Mouse (Mus musculus) lung, embryonic 15.5 days (tissue): Measurements from ENCODE around the gene Cops8. TPM values are rescaled to one million over a fixed set of nuclear protein-coding genes. Genes with fewer than 3 reads are reported as not detected.

ENCODE experiments used
- ATAC-seq: fragments of 200-750 bp; cut with Nextera tagmentation; 2 replicates; pipeline ENCODE4 v1.8.0; 2017; ENCODE audit warnings: moderate number of reproducible peaks, borderline replicate concordance; ENCODE audit not compliant: low FRiP score, low TSS enrichment; ENCODE audit errors: extremely low read depth
- H3K27ac ChIP-seq: fragments of 300-500 bp; sonication (generic); 2 replicates; pipeline ENCODE4 v1.5.1; 2015; ENCODE audit warnings: moderate library complexity, mild to moderate bottlenecking, inconsistent platforms
- H3K27me3 ChIP-seq: fragments of 300-500 bp; sonication (generic); 2 replicates; pipeline ENCODE4 v1.6.1; 2015; ENCODE audit warnings: inconsistent platforms
- H3K36me3 ChIP-seq: fragments of 300-500 bp; sonication (generic); 2 replicates; pipeline ENCODE4 v1.6.1; 2015; ENCODE audit warnings: inconsistent platforms
- H3K4me1 ChIP-seq: fragments of 300-500 bp; sonication (generic); 2 replicates; pipeline ENCODE4 v1.6.1; 2015; ENCODE audit warnings: inconsistent platforms
- H3K4me2 ChIP-seq: fragments of 300-500 bp; sonication (generic); 2 replicates; pipeline ENCODE4 v1.6.1; 2015; ENCODE audit warnings: inconsistent platforms, mild to moderate bottlenecking, moderate library complexity
- H3K4me3 ChIP-seq: fragments of 300-500 bp; sonication (generic); 2 replicates; pipeline ENCODE4 v1.5.1; 2015; ENCODE audit warnings: mild to moderate bottlenecking, inconsistent platforms
- H3K9ac ChIP-seq: fragments of 300-500 bp; sonication (generic); 2 replicates; pipeline ENCODE4 v1.6.1; 2015; ENCODE audit warnings: inconsistent platforms
- H3K9me3 ChIP-seq: fragments of 300-500 bp; sonication (generic); 2 replicates; pipeline ENCODE4 v1.6.1; 2016; ENCODE audit warnings: inconsistent platforms
- WGBS: fragments of 180-500 bp; shearing (Covaris S2); methylation state at CpG from one replicate; pipeline ENCODE4 v1.1.7; 2015; 5-methylcytosine and 5-hydroxymethylcytosine counted together
- polyA plus RNA-seq: library from polyadenylated mRNA; unstranded; fragments of >200 nt; fragmentation: Nextera tagmentation; extraction: Ambion mirVana; gene quantifications from 2 replicates; pipeline ENCODE4 v1.2.1, GENCODE M21; 2015

Cops8 gene
- polyA plus RNA-seq, 1 experiment from 2014 or later: 160 TPM

DNA sequence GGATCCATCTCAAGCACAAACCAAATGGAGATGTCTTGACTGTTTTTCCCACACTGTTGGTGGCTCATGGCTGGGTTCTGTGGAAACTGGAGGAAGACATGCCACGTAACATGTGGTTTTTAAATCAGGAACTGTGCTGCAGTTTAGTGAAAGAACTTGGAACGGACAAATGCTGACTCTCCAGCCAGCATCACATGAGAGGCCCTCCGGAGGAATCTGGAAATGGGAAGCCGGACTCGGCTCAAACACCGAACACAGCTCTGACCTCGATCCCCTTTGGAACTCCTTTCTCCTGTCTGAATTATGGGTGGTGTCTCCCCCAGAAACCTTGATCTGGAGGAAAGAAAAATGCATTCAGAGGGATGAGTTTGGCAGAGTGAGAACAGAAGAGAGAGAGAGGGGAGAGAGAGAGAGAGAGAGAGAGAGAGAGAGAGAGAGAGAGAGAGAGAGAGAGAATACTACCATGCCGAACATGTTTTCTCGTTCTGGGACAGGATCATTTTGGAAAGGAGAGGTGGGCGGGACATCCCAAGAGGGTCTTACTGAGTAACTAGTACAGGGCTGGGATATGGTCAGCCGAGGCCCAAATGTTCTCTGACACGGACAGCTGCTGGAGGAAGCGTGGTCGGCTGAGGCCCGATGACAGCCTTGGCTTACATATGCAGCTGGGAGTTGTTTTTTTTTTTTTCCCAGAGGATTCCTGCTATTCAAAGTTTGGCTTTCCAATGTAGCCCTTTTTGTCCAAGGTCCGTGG lies 53.9 kb downstream of the Cops8 start:
- no peak; the same call in 1 of the 2 replicates for ATAC-seq
- Histone ChIP-seq H3K9ac (no peak overlapping the region), H3K4me3 (no peak overlapping the region), H3K36me3 (no peaks in the 10 kb centered on the region), H3K27ac (peak overlapping the region; percentile 14; the same call in 1 of the 2 replicates), H3K4me1 (peaks cover 12% of the 10 kb centered on the region), H3K4me2 (no peak overlapping the region), H3K27me3 (no peaks in the 10 kb centered on the region), H3K9me3 (no peaks in the 10 kb centered on the region)
- 67% methylated on average over 16 of the region's 16 CpGs for WGBS

DNA sequence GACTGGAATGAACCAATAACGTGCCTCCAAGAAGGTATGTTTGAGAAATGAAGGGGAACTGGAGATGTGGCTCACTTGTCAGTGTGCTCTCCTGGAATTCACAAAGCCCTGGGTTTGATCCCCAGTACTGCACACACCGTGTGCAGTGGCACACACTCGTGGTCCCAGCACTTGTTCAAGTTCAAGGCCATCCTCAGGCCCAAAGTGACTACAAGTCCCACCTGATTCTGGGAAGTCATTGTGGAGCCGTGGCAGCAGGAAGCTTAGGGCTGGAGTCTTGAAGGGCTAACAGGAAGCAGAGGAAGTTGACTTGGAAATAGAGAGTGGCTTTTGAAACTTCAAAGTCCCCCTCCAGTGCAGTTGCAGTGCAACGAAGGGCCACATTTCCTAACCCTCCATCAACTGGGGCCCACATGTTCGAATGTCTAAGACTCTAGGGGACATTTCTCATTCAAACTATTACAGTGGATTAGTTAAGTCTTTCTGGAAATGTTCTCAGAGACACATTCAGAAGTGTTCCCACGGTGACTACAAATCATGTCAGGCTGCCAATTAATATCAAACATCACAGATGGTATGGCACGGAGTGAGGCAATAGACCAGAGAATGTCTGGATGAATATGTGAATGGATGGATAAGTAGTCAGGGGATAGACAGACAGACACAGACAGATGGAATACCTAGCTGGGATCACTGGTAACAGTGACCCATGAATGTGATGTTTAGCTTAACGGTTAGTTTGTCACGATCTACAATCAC lies 54.7 kb downstream of the Cops8 start:
- no peaks in the 10 kb centered on the region for H3K9me3 ChIP-seq
- peaks cover 8% of the 10 kb centered on the region; the same call in 1 of the 2 replicates for H3K4me1 ChIP-seq
- no peaks in the 10 kb centered on the region for H3K36me3 ChIP-seq
- no peaks in the 10 kb centered on the region for H3K27me3 ChIP-seq
- no peak for ATAC-seq
- no peak overlapping the region for H3K4me2 ChIP-seq
- WGBS: 72% methylated on average over 10 of the region's 10 CpGs
- no peak overlapping the region for H3K4me3 ChIP-seq
- H3K9ac ChIP-seq: no peak overlapping the region
- peak overlapping the region; percentile 14; the same call in 1 of the 2 replicates for H3K27ac ChIP-seq

DNA sequence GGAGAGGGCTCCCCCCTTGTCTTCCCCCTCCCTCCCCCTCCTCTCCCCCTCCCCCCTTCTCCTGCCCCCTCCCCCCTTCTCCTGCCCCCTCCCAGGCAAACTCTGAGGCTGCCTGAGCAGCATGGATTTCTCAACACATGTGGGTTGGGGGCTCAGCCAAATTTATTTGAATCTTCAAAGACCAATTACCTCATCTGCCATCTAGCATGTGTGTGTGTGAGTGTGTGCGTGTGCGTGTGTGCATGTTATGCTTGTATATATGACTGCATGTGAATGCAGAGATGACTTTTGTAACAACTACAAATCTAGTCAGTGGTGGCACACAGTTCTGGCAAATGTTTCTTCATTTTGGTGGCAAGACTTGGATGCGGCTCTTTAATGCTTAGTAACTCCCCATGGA lies 55.8 kb downstream of the Cops8 start:
- Histone ChIP-seq H3K36me3 (no peaks in the 10 kb centered on the region), H3K4me3 (no peak overlapping the region), H3K27me3 (no peaks in the 10 kb centered on the region), H3K4me2 (no peak overlapping the region), H3K27ac (no peak overlapping the region), H3K9ac (no peak overlapping the region), H3K4me1 (peaks cover 8% of the 10 kb centered on the region; the same call in 1 of the 2 replicates), H3K9me3 (no peaks in the 10 kb centered on the region)
- no peak for ATAC-seq
- 81% methylated on average over 3 of the region's 3 CpGs for WGBS

DNA sequence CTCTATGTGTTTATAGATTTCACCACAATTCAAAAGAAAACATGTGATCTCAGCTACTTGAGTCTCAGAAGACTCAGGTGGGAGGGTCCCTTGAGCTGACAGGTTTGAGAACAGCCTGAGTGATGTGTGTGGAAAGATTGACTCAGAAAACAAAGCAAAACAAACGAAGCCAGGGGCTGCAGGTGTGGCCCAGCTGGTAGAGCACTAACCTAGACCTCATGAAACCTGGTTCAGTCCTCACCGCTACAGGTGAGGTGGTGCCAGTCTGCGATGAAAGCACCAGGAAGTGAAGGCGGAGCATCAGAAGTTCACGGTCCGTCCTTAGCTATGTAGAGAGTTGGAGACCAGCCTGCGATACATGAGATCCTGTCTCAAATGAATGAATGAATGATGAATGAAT lies 57.4 kb downstream of the Cops8 start:
- Histone ChIP-seq H3K27ac (no peak overlapping the region), H3K9ac (no peak overlapping the region), H3K9me3 (no peaks in the 10 kb centered on the region), H3K4me3 (no peak overlapping the region), H3K36me3 (no peaks in the 10 kb centered on the region), H3K27me3 (no peaks in the 10 kb centered on the region), H3K4me2 (no peak overlapping the region), H3K4me1 (peaks cover 8% of the 10 kb centered on the region; the same call in 1 of the 2 replicates)
- WGBS: 76% methylated on average over 7 of the region's 7 CpGs
- ATAC-seq: no peak

DNA sequence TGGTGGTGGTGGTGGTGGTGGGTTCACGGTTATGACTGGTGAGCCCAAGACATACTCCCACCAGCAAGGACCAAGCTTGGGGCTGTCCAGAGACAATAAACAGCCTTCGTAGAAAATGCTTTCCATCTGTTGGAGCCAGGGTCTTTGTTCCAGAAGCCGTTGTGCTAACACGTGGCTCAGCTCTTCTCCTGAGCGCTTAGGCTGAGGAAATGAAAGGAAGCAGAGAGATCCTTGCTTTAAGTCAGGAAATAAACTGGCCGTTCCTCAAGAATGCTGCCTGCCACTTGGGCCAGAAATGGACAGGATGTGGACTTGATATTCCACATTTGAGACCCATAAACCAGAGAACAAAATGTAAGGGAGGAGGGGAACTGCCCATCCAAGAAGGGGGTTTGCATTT lies 59.7 kb downstream of the Cops8 start:
- Histone ChIP-seq H3K27ac (peak overlapping the region; percentile 20), H3K9ac (no peak overlapping the region), H3K9me3 (no peaks in the 10 kb centered on the region), H3K36me3 (no peaks in the 10 kb centered on the region), H3K4me1 (peaks cover 4% of the 10 kb centered on the region; the same call in 1 of the 2 replicates), H3K4me3 (no peak overlapping the region), H3K4me2 (no peak overlapping the region), H3K27me3 (no peaks in the 10 kb centered on the region)
- WGBS: 38% methylated on average over 6 of the region's 6 CpGs
- no peak for ATAC-seq

Other genes starting within 250 kb of the Cops8 start
- gene Col6a3, start 241.0 kb downstream of the Cops8 start, polyA plus RNA-seq: 72.9 and 81.8 TPM in 2 replicates